ENCODE assay signal across 13 mouse cellular contexts in genomic region chr3:94789071-94789470, GRCm38 (mm10). TPM values are rescaled to one million over a fixed set of nuclear protein-coding genes. Genes with fewer than 3 reads are reported as not detected.
DNase-seq lines count a peak whose midpoint lies in the region; ATAC-seq and TF ChIP-seq lines count a peak whose summit lies in the region.
"Had no signal": no experiment of that assay in that cellular context is flagged by ENCODE, and none has a peak within 500 bp of the region (broad histone marks: within the 10 kb centered on the region; RNA-seq: fewer than 3 reads in every experiment).

No protein-coding gene starts in this region.

- no peaks in the 10 kb centered on the region; the same call in 1 of the 2 replicates for H3K4me1 ChIP-seq in forebrain, postnatal 0 days (ENCODE audit: insufficient read depth)
- peaks cover 7% of the 10 kb centered on the region; the same call in 1 of the 2 replicates for H3K4me1 ChIP-seq in forebrain, embryonic 14.5 days (ENCODE audit: control insufficient read depth, insufficient read depth, low read length)
- peaks cover 3% of the 10 kb centered on the region for H3K4me1 ChIP-seq in small intestine, adult 2 months (ENCODE audit: control insufficient read depth, insufficient read depth, insufficient read length, low read length)

- H3K27me3 ChIP-seq in forebrain, postnatal 0 days (ENCODE audit: insufficient read depth, low read length), result no peaks in the 10 kb centered on the region
- H3K27me3 ChIP-seq in forebrain, embryonic 14.5 days (replicated peaks; ENCODE audit: control insufficient read depth, insufficient read depth, low read length), result no peaks in the 10 kb centered on the region
- no peaks in the 10 kb centered on the region for H3K27me3 ChIP-seq in small intestine, adult 2 months (ENCODE audit: control insufficient read depth, insufficient read depth, low read length)
- H3K27me3 ChIP-seq: forebrain, embryonic 13.5 days had no signal

- no peak for ATAC-seq in forebrain, postnatal 0 days
- no peak for ATAC-seq in forebrain, embryonic 14.5 days
- ATAC-seq: forebrain, embryonic 13.5 days had no signal

- H3K27ac ChIP-seq in forebrain, postnatal 0 days (ENCODE audit: low read depth, low read length), result no peak overlapping the region
- H3K27ac ChIP-seq in forebrain, embryonic 14.5 days (ENCODE audit: low read depth, low read length), result no peak overlapping the region
- H3K27ac ChIP-seq in layer of hippocampus, adult 2 months, result no peak overlapping the region
- H3K27ac ChIP-seq in small intestine, adult 2 months (ENCODE audit: insufficient read depth, low read depth, low read length), result 0 out of 2 replicates have a peak overlapping the region, but pooled peaks have one; percentile 30
- H3K27ac ChIP-seq: embryonic facial prominence, embryonic 10.5 days; forebrain, embryonic 13.5 days; heart, embryonic 10.5 days; hindbrain, embryonic 13.5 days had no signal

- peak; percentile 24; the same call in 1 of the 2 replicates for TF ChIP-seq CTCF in forebrain, postnatal 0 days (IDR thresholded peaks at IDR 0.05; ENCODE audit: low read depth)
- TF ChIP-seq CTCF in layer of hippocampus, adult 2 months (conservative IDR thresholded peaks at IDR 0.05), result peak; percentile 34; the same call in 1 of the 2 replicates
- no peak for TF ChIP-seq CTCF in small intestine, adult 2 months (IDR thresholded peaks at IDR 0.05; ENCODE audit: extremely low read depth, insufficient read length, insufficient replicate concordance, low read depth, low read length)

- no peak overlapping the region for H3K4me2 ChIP-seq in forebrain, postnatal 0 days (ENCODE audit: low read depth)
- H3K4me2 ChIP-seq in forebrain, embryonic 14.5 days (ENCODE audit: low read length), result no peak overlapping the region
- H3K4me2 ChIP-seq: forebrain, embryonic 13.5 days; hindbrain, embryonic 13.5 days had no signal

- whole genome bisulfite sequencing in forebrain, postnatal 0 days, result 89% methylated on average over 1 of the region's 1 CpGs
- WGBS in forebrain, embryonic 14.5 days, result 100% methylated on average over 1 of the region's 1 CpGs
- 38% methylated on average over 1 of the region's 1 CpGs for WGBS in small intestine, adult 2 months

- H3K36me3 ChIP-seq in forebrain, postnatal 0 days (ENCODE audit: insufficient read depth), result no peaks in the 10 kb centered on the region
- no peaks in the 10 kb centered on the region for H3K36me3 ChIP-seq in forebrain, embryonic 14.5 days (ENCODE audit: control insufficient read depth, insufficient read depth, low read length)
- no peaks in the 10 kb centered on the region for H3K36me3 ChIP-seq in small intestine, adult 2 months (ENCODE audit: control insufficient read depth, insufficient read depth, low read length)
- H3K36me3 ChIP-seq: embryonic facial prominence, embryonic 10.5 days; heart, embryonic 10.5 days; hindbrain, embryonic 13.5 days had no signal

- DNase-seq in forebrain, postnatal 0 days, result no peak
- no peak for DNase-seq in forebrain, embryonic 14.5 days (ENCODE audit: low spot score)
- no peak for DNase-seq in layer of hippocampus, adult 2 months (ENCODE audit: low spot score in 2 of 2)
- DNase-seq in layer of hippocampus, postnatal 14 days (ENCODE audit: low spot score in 2 of 2), result no peak
- DNase-seq in 416B (ENCODE audit: low read depth), result peak; percentile 21
- no peak for DNase-seq in layer of hippocampus, adult 9-11 months
- DNase-seq: gastrocnemius, postnatal 36 days; heart, adult 18-20 months had no signal

- no peaks in the 10 kb centered on the region for H3K9me3 ChIP-seq in forebrain, postnatal 0 days (ENCODE audit: low read length)
- no peaks in the 10 kb centered on the region for H3K9me3 ChIP-seq in forebrain, embryonic 14.5 days (replicated peaks; ENCODE audit: control insufficient read depth, low read length)
- H3K9me3 ChIP-seq: embryonic facial prominence, embryonic 10.5 days; forebrain, embryonic 13.5 days; heart, embryonic 10.5 days; hindbrain, embryonic 13.5 days had no signal

- no peak overlapping the region for H3K4me3 ChIP-seq in forebrain, postnatal 0 days (ENCODE audit: low read depth, low read length)
- no peak overlapping the region for H3K4me3 ChIP-seq in forebrain, embryonic 14.5 days (ENCODE audit: low read depth, low read length)
- H3K4me3 ChIP-seq in layer of hippocampus, adult 2 months, result no peak overlapping the region
- H3K4me3 ChIP-seq in small intestine, adult 2 months (ENCODE audit: low read depth, low read length), result no peak overlapping the region
- H3K4me3 ChIP-seq: embryonic facial prominence, embryonic 10.5 days; forebrain, embryonic 13.5 days; heart, embryonic 10.5 days; hindbrain, embryonic 13.5 days had no signal

- no peak overlapping the region for H3K9ac ChIP-seq in forebrain, postnatal 0 days
- no peak overlapping the region for H3K9ac ChIP-seq in forebrain, embryonic 14.5 days (ENCODE audit: low read length)
- H3K9ac ChIP-seq: forebrain, embryonic 13.5 days; hindbrain, embryonic 13.5 days had no signal

- TF ChIP-seq POLR2A in small intestine, adult 2 months (IDR thresholded peaks at IDR 0.05; ENCODE audit: low read depth, low read length), result no peak

RNA-seq across cellular contexts. Expression of gene Cgn, which starts 2.8 kb away (rescaled TPM):
- 6.0 and 7.2 TPM in 2 replicates for total RNA-seq in forebrain, postnatal 0 days (2014; rRNA removed)
- polyA plus RNA-seq in forebrain, postnatal 0 days (2015; fragmentation: Nextera tagmentation; extraction: Ambion mirVana), result 3.3 and 6.0 TPM in 2 replicates
- polyA plus RNA-seq in forebrain, embryonic 14.5 days (2014; fragmentation: Nextera tagmentation; extraction: Ambion mirVana), result 1.9 and 2.9 TPM in 2 replicates
- total RNA-seq in layer of hippocampus, adult 2 months (2021), result 1 to 10 TPM; 3.7 TPM
- total RNA-seq in layer of hippocampus, postnatal 14 days (2021), result 1 to 10 TPM; 3.3 to 3.5 TPM
- 12.6 and 31.3 TPM in 2 replicates for polyA plus RNA-seq in small intestine, adult 2 months (2012; rRNA removed)

RNA-seq across cellular contexts. Expression of gene Pogz, which starts 48.3 kb away (rescaled TPM):
- total RNA-seq in forebrain, postnatal 0 days (2014; rRNA removed), result 36.2 and 48.2 TPM in 2 replicates
- 11.2 and 14.0 TPM in 2 replicates for polyA plus RNA-seq in forebrain, postnatal 0 days (2015; fragmentation: Nextera tagmentation; extraction: Ambion mirVana)
- 22.0 and 23.4 TPM in 2 replicates for polyA plus RNA-seq in forebrain, embryonic 14.5 days (2014; fragmentation: Nextera tagmentation; extraction: Ambion mirVana)
- total RNA-seq in layer of hippocampus, adult 2 months (2021), result 10 to 100 TPM; 61.3 to 64.6 TPM
- total RNA-seq in layer of hippocampus, postnatal 14 days (2021), result 10 to 100 TPM; 52.0 to 53.3 TPM
- 6.1 and 8.0 TPM in 2 replicates for polyA plus RNA-seq in small intestine, adult 2 months (2012; rRNA removed)
